Mouse (Mus musculus) liver, postnatal 0 days (tissue): ENCODE results near the gene Nlrc5.

Experiments used
- CTCF ChIP-seq: sonication (generic); IDR thresholded peaks from 2 replicates; pipeline ENCODE4 v1.5.1; 2016; ENCODE audit warnings: antibody characterized with exemption, low read depth
- EP300 ChIP-seq: IDR thresholded peaks from 2 replicates; pipeline ENCODE4 v1.6.1; 2016; ENCODE audit warnings: antibody characterized with exemption, low read depth, mild to moderate bottlenecking

DNA sequence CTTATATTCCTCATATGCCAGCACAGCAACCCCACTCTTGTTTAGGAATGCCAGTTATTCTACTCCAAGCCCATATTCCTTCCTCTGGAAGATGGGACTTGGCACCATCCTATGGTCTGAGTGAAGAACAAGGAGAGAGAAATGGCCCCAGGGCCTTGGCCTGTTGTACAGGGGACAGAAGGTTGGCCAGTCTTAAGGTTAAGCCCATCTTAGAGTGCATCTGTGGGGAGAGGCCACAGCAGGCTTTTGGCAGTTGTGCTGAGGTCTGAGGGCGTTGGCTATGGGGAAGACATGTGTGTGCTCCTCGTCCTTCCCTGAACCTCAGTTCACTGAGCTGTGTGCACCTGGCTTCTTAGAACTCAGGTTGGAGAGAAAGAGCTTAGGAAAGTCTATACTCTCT is 118.5 kb downstream of the Nlrc5 start:
- TF ChIP-seq EP300 (no peak), CTCF (no peak)
